Mouse (Mus musculus): ENCODE measurements around the gene Kcnk5.

The Kcnk5 gene

GRCm38 (mm10) chr14:20181466-20181921, at the start of gene Kcnk5:
TSS of gene Kcnk5 (minus strand) at chr14:20181809.
- in situ Hi-C loops (cut with MboI, MseI), result no loop called here

- in situ Hi-C loops (cut with MboI, MseI), result no loop called here
These were observed 48.5 kb upstream of the Kcnk5 start for GRCm38 (mm10) chr14:20230063-20230491.

GRCm38 (mm10) chr14:20229437-20229836, 47.8 kb upstream of the Kcnk5 start:
- in situ Hi-C loops (cut with MboI, MseI), result no loop called here

GRCm38 (mm10) chr14:20228336-20228735, 46.7 kb upstream of the Kcnk5 start:
- in situ Hi-C loops (cut with MboI, MseI), result no loop called here

- in situ Hi-C loops (cut with MboI, MseI), result no loop called here
These were observed 45.4 kb upstream of the Kcnk5 start for GRCm38 (mm10) chr14:20226982-20227381.

- in situ Hi-C loops (cut with MboI, MseI), result no loop called here
These were observed 44.9 kb upstream of the Kcnk5 start for GRCm38 (mm10) chr14:20226488-20226887.

GRCm38 (mm10) chr14:20225525-20225924, 43.9 kb upstream of the Kcnk5 start:
- in situ Hi-C loops (cut with MboI, MseI), result no loop called here

- in situ Hi-C loops (cut with MboI, MseI), result no loop called here
These were observed 43.1 kb upstream of the Kcnk5 start for GRCm38 (mm10) chr14:20224576-20225218.

GRCm38 (mm10) chr14:20224163-20224562, 42.6 kb upstream of the Kcnk5 start:
- in situ Hi-C loops (cut with MboI, MseI), result no loop called here

GRCm38 (mm10) chr14:20223253-20223652, 41.6 kb upstream of the Kcnk5 start:
- in situ Hi-C loops (cut with MboI, MseI), result no loop called here

GRCm38 (mm10) chr14:20221083-20221482, 39.5 kb upstream of the Kcnk5 start:
- in situ Hi-C loops (cut with MboI, MseI), result no loop called here

- in situ Hi-C loops (cut with MboI, MseI), result no loop called here
These were observed 38.2 kb upstream of the Kcnk5 start for GRCm38 (mm10) chr14:20219849-20220248.

- in situ Hi-C loops (cut with MboI, MseI), result no loop called here
These were observed 35.8 kb upstream of the Kcnk5 start for GRCm38 (mm10) chr14:20217299-20217864.

- in situ Hi-C loops (cut with MboI, MseI), result no loop called here
These were observed 35.1 kb upstream of the Kcnk5 start for GRCm38 (mm10) chr14:20216561-20217298.

- in situ Hi-C loops (cut with MboI, MseI), result no loop called here
These were observed 34.2 kb upstream of the Kcnk5 start for GRCm38 (mm10) chr14:20215826-20216225.

GRCm38 (mm10) chr14:20214125-20214524, 32.5 kb upstream of the Kcnk5 start:
- in situ Hi-C loops (cut with MboI, MseI), result no loop called here

- in situ Hi-C loops (cut with MboI, MseI), result no loop called here
These were observed 30.4 kb upstream of the Kcnk5 start for GRCm38 (mm10) chr14:20211754-20212601.

- in situ Hi-C loops (cut with MboI, MseI), result no loop called here
These were observed 28.3 kb upstream of the Kcnk5 start for GRCm38 (mm10) chr14:20209926-20210325.

- in situ Hi-C loops (cut with MboI, MseI), result no loop called here
These were observed 26.8 kb upstream of the Kcnk5 start for GRCm38 (mm10) chr14:20208435-20208834.

GRCm38 (mm10) chr14:20205747-20206146, 24.1 kb upstream of the Kcnk5 start:
- in situ Hi-C loops (cut with MboI, MseI), result no loop called here

- in situ Hi-C loops (cut with MboI, MseI), result no loop called here
These were observed 21.7 kb upstream of the Kcnk5 start for GRCm38 (mm10) chr14:20203301-20203700.

GRCm38 (mm10) chr14:20202655-20203181, 21.1 kb upstream of the Kcnk5 start:
- in situ Hi-C loops (cut with MboI, MseI), result no loop called here

All from T-helper 1 cell (primary cell).